Mouse (Mus musculus) CH12.LX (cell line): ENCODE measurements around the gene Il1rap. TPM values are rescaled to one million over a fixed set of nuclear protein-coding genes. Genes with fewer than 3 reads are reported as not detected.

Experiments used
- DNase-seq: peaks from one replicate; pipeline ENCODE4 v3.0.0-alpha.2; 2013; ENCODE audit errors: extremely low read depth
- H3K27ac ChIP-seq: 2 replicates; pipeline ENCODE4 v1.5.1; 2012; ENCODE audit warnings: low read depth, mild to moderate bottlenecking, control low read depth, moderate library complexity; ENCODE audit not compliant: insufficient read depth
- H3K27me3 ChIP-seq: replicated peaks from 2 replicates; pipeline ENCODE3; 2012; ENCODE audit warnings: inconsistent platforms
- H3K36me3 ChIP-seq, 2 experiments: replicated peaks in 1 of 2; 2 replicates each; pipeline versions ENCODE3 to v1.6.1; 2012; ENCODE audit warnings: inconsistent platforms in 1 of 2, low read length in 1 of 2, mild to moderate bottlenecking in 1 of 2, mixed read lengths in 1 of 2, moderate library complexity in 1 of 2; ENCODE audit not compliant: control insufficient read depth in 1 of 2, insufficient read depth in 1 of 2
- H3K4me1 ChIP-seq, 2 experiments: 2 replicates each; pipeline ENCODE4 v1.6.1; 2012; ENCODE audit warnings: inconsistent platforms in 1 of 2, moderate library complexity in 1 of 2; ENCODE audit not compliant: insufficient read depth in 2 of 2, control insufficient read depth in 1 of 2
- H3K4me2 ChIP-seq: 2 replicates; pipeline ENCODE4 v1.6.1; 2012; ENCODE audit warnings: low read depth, mild to moderate bottlenecking, control low read depth; ENCODE audit not compliant: poor library complexity, insufficient read depth, severe bottlenecking
- H3K4me3 ChIP-seq, 3 experiments: fragments of 150-350 bp in 1 of 3; sonication (generic) in 1 of 3; replicated peaks in 1 of 3; 2 replicates each; pipeline versions ENCODE3 to v1.5.1; 2011 to 2012; ENCODE audit warnings: low read depth in 2 of 3, low read length in 2 of 3, mild to moderate bottlenecking in 2 of 3, moderate library complexity in 2 of 3, control low read depth in 1 of 3, improper control_type of control experiment in 1 of 3, inconsistent platforms in 1 of 3, mixed read lengths in 1 of 3; ENCODE audit not compliant: poor library complexity in 1 of 3
- H3K79me2 ChIP-seq: replicated peaks from 2 replicates; pipeline ENCODE4 v1.6.1; 2012; ENCODE audit warnings: mild to moderate bottlenecking, moderate library complexity; ENCODE audit not compliant: control insufficient read depth, poor library complexity, insufficient read depth, severe bottlenecking; ENCODE audit errors: extremely low read depth
- H3K9ac ChIP-seq: 2 replicates; pipeline ENCODE4 v1.6.1; 2012; ENCODE audit warnings: low read depth, mild to moderate bottlenecking, control low read depth, moderate library complexity; ENCODE audit not compliant: insufficient read depth
- H3K9me3 ChIP-seq: replicated peaks from 2 replicates; pipeline ENCODE3; 2012; ENCODE audit warnings: low read length, inconsistent platforms, mixed read lengths
- CHD1 ChIP-seq: IDR thresholded peaks from 2 replicates; pipeline ENCODE4 v1.6.1; 2012; ENCODE audit warnings: low read depth, low read length, improper control_type of control experiment, inconsistent platforms
- CHD2 ChIP-seq: IDR thresholded peaks from 2 replicates; pipeline ENCODE4 v1.6.1; 2011; ENCODE audit warnings: low read length, improper control_type of control experiment
- CTCF ChIP-seq, 2 experiments: IDR thresholded peaks in 1 of 2; conservative IDR thresholded peaks in 1 of 2; 2 replicates each; pipeline ENCODE4 v1.5.1; 2011 to 2012; ENCODE audit warnings: low read depth in 2 of 2, low read length in 2 of 2, improper control_type of control experiment in 1 of 2, inconsistent platforms in 1 of 2, mild to moderate bottlenecking in 1 of 2, moderate library complexity in 1 of 2
- ETS1 ChIP-seq: conservative IDR thresholded peaks from 2 replicates; pipeline ENCODE4 v1.6.1; 2012; ENCODE audit warnings: low read depth, mild to moderate bottlenecking, inconsistent platforms, low read length, improper control_type of control experiment, moderate library complexity
- JUN ChIP-seq: IDR thresholded peaks from 2 replicates; pipeline ENCODE4 v1.6.1; 2011; ENCODE audit warnings: low read depth, mild to moderate bottlenecking, low read length, improper control_type of control experiment, moderate library complexity; ENCODE audit not compliant: insufficient read depth
- JUND ChIP-seq: conservative IDR thresholded peaks from 2 replicates; pipeline ENCODE4 v1.6.1; 2011; ENCODE audit warnings: low read depth, low read length, improper control_type of control experiment
- KAT2A ChIP-seq: IDR thresholded peaks from 2 replicates; pipeline ENCODE4 v1.6.1; 2012; ENCODE audit warnings: low read length, improper control_type of control experiment, inconsistent platforms; ENCODE audit not compliant: insufficient replicate concordance
- MAX ChIP-seq: IDR thresholded peaks from 2 replicates; pipeline ENCODE4 v1.6.1; 2011; ENCODE audit warnings: low read length, improper control_type of control experiment
- MAZ ChIP-seq: IDR thresholded peaks from 2 replicates; pipeline ENCODE4 v1.6.1; 2012; ENCODE audit warnings: low read depth, mild to moderate bottlenecking, inconsistent platforms, low read length, improper control_type of control experiment, moderate library complexity
- MYC ChIP-seq: IDR thresholded peaks from 2 replicates; pipeline ENCODE4 v1.6.1; 2011; ENCODE audit warnings: low read depth, mild to moderate bottlenecking, improper control_type of control experiment, low read length
- NELFE ChIP-seq: IDR thresholded peaks from 2 replicates; pipeline ENCODE4 v1.6.1; 2011; ENCODE audit warnings: low read depth, low read length, improper control_type of control experiment
- NRF1 ChIP-seq: IDR thresholded peaks from 2 replicates; pipeline ENCODE4 v1.6.1; 2014; ENCODE audit warnings: low read depth, mild to moderate bottlenecking, inconsistent platforms, low read length, improper control_type of control experiment, moderate library complexity
- PAX5 ChIP-seq: IDR thresholded peaks from 2 replicates; pipeline ENCODE4 v1.6.1; 2012; ENCODE audit warnings: low read length, inconsistent platforms, mixed read lengths
- POLR2A ChIP-seq: IDR thresholded peaks from 2 replicates; pipeline ENCODE4 v1.6.1; 2011; ENCODE audit warnings: low read depth, mild to moderate bottlenecking, improper control_type of control experiment, low read length
- POLR2AphosphoS2 ChIP-seq: IDR thresholded peaks from 2 replicates; pipeline ENCODE4 v1.6.1; 2011; ENCODE audit warnings: low read depth, low read length, improper control_type of control experiment
- RAD21 ChIP-seq: IDR thresholded peaks from 2 replicates; pipeline ENCODE4 v1.6.1; 2011; ENCODE audit warnings: low read depth, mild to moderate bottlenecking, low read length, improper control_type of control experiment, moderate library complexity
- SIN3A ChIP-seq: IDR thresholded peaks from 2 replicates; pipeline ENCODE4 v1.6.1; 2012; ENCODE audit warnings: low read length, improper control_type of control experiment, inconsistent platforms
- SMC3 ChIP-seq: IDR thresholded peaks from 2 replicates; pipeline ENCODE4 v1.6.1; 2011; ENCODE audit warnings: low read depth, low read length, improper control_type of control experiment
- TBP ChIP-seq: conservative IDR thresholded peaks from 2 replicates; pipeline ENCODE4 v1.6.1; 2011; ENCODE audit warnings: low read depth, low read length, improper control_type of control experiment
- USF1 ChIP-seq: IDR thresholded peaks from 2 replicates; pipeline ENCODE4 v1.6.1; 2014; ENCODE audit warnings: low read depth, mild to moderate bottlenecking, inconsistent platforms, low read length, improper control_type of control experiment
- USF2 ChIP-seq: conservative IDR thresholded peaks from 2 replicates; pipeline ENCODE4 v1.6.1; 2011; ENCODE audit warnings: low read depth, low read length, improper control_type of control experiment
- ZMIZ1 ChIP-seq: IDR thresholded peaks from 2 replicates; pipeline ENCODE4 v1.6.1; 2012; ENCODE audit warnings: low read depth, mild to moderate bottlenecking, inconsistent platforms, low read length, improper control_type of control experiment
- dilution Hi-C: fragments of 300-500 bp; cut with MboI; formaldehyde crosslinking; loops from 2 replicates; pipeline ENCODE4 v1.14.3; 2020; ENCODE audit warnings: low sequenced_read_pairs; ENCODE audit not compliant: extremely low pct_unique_long_range_greater_than_20kb, extremely low pct_ligation_motif_present
- in situ Hi-C: fragments of 300-500 bp; cut with MboI; formaldehyde crosslinking; loops from 3 replicates; pipeline ENCODE4 v1.14.3; 2019; ENCODE audit warnings: low sequenced_read_pairs, low pct_ligation_motif_present, low pct_unique_long_range_greater_than_20kb, mixed read lengths
- polyA plus RNA-seq: library from polyadenylated mRNA; unstranded; fragments of >175 nt; gene quantifications from 2 replicates; pipeline ENCODE4 v1.2.1, GENCODE M21; 2012; ENCODE audit warnings: low read depth; ENCODE audit not compliant: insufficient read length
- total RNA-seq, 2 experiments: library from RNA; depleted of rRNA; stranded (reverse); fragments of 300-350 nt in 1 of 2; fragments of >200 nt in 1 of 2; gene quantifications; 2 replicates each; pipeline ENCODE4 v1.2.3; 2012 to 2014

Il1rap gene
- total and polyA plus RNA-seq, 3 experiments, result 4.1 to 15.0 (median 9.4) TPM

GRCm38 (mm10) chr16:26698076-26698475 is 116.6 kb downstream of the Il1rap start:
- Histone ChIP-seq H3K4me3 (no peak overlapping the region), H3K79me2 (no peaks in the 10 kb centered on the region), H3K9ac (no peak overlapping the region), H3K4me2 (no peak overlapping the region), H3K9me3 (no peaks in the 10 kb centered on the region), H3K27me3 (no peaks in the 10 kb centered on the region), H3K36me3 (peaks cover 0 to 8% of the 10 kb centered on the region in 2 experiments), H3K4me1 (no peaks in the 10 kb centered on the region; a peak in 1 of 4 replicates), H3K27ac (no peak overlapping the region)
- no peak for TF ChIP-seq SIN3A
- TF ChIP-seq KAT2A, result no peak
- TF ChIP-seq RAD21, result no peak
- TF ChIP-seq TBP, result no peak
- TF ChIP-seq POLR2A, result no peak
- TF ChIP-seq PAX5, result no peak
- TF ChIP-seq POLR2AphosphoS2, result no peak
- no peak for TF ChIP-seq USF2
- no peak for TF ChIP-seq NELFE
- TF ChIP-seq JUND, result no peak
- no peak for TF ChIP-seq SMC3
- no peak for TF ChIP-seq CTCF (conservative IDR thresholded peaks at IDR 0.05 in 1 of 2, IDR thresholded peaks at IDR 0.05 in 1 of 2; ENCODE audit: low read depth in 2 of 2, low read length in 2 of 2)
- no peak for TF ChIP-seq ETS1
- no peak for TF ChIP-seq ZMIZ1
- TF ChIP-seq JUN, result no peak
- no peak for TF ChIP-seq CHD2
- TF ChIP-seq CHD1, result no peak
- no peak for TF ChIP-seq MAZ
- no peak for TF ChIP-seq MAX
- in situ Hi-C loops, result no loop called here
- DNase-seq, result no peak
- dilution Hi-C loops, result no loop called here

GRCm38 (mm10) chr16:26700440-26701103 is 119.1 kb downstream of the Il1rap start:
- in situ Hi-C loops, result no loop called here
- DNase-seq, result no peak
- TF ChIP-seq NRF1, result no peak
- no peak for TF ChIP-seq PAX5
- TF ChIP-seq MYC, result no peak
- TF ChIP-seq USF1, result no peak
- Histone ChIP-seq H3K27me3 (no peaks in the 10 kb centered on the region), H3K4me1 (peaks cover 0 to 7% of the 10 kb centered on the region in 2 experiments; a peak in 1 of 4 replicates), H3K4me3 (no peak overlapping the region), H3K4me2 (no peak overlapping the region), H3K9me3 (no peaks in the 10 kb centered on the region), H3K9ac (no peak overlapping the region), H3K27ac (no peak overlapping the region), H3K79me2 (no peaks in the 10 kb centered on the region), H3K36me3 (peaks cover 0 to 8% of the 10 kb centered on the region in 2 experiments)
- dilution Hi-C loops, result no loop called here
